Mouse (Mus musculus) liver, embryonic 14.5 days (tissue): ENCODE results near the gene Lpp.

Experiments
- CTCF ChIP-seq: IDR thresholded peaks from 2 replicates; pipeline ENCODE4 v1.5.1; 2016; ENCODE audit warnings: antibody characterized with exemption, low read depth, control low read depth
- EP300 ChIP-seq: IDR thresholded peaks from 2 replicates; pipeline ENCODE4 v1.6.1; 2016; ENCODE audit warnings: antibody characterized with exemption, low read depth

GRCm38 (mm10) chr16:24487782-24488241 is 94.5 kb downstream of the Lpp start:
- no peak for TF ChIP-seq CTCF
- no peak for TF ChIP-seq EP300
